Mouse (Mus musculus) embryonic fibroblast, embryonic 13.5 days (primary cell): ENCODE results near the gene Nme8.

Experiments
- CTCF ChIP-seq: IDR thresholded peaks from 2 replicates; pipeline ENCODE4 v1.5.1; 2011; ENCODE audit warnings: mild to moderate bottlenecking, control low read depth, low read length, moderate library complexity, borderline replicate concordance; ENCODE audit not compliant: insufficient read depth
- POLR2A ChIP-seq: IDR thresholded peaks from 2 replicates; pipeline ENCODE4 v1.6.1; 2011; ENCODE audit warnings: low read depth, mild to moderate bottlenecking, control low read depth, low read length, moderate library complexity

DNA sequence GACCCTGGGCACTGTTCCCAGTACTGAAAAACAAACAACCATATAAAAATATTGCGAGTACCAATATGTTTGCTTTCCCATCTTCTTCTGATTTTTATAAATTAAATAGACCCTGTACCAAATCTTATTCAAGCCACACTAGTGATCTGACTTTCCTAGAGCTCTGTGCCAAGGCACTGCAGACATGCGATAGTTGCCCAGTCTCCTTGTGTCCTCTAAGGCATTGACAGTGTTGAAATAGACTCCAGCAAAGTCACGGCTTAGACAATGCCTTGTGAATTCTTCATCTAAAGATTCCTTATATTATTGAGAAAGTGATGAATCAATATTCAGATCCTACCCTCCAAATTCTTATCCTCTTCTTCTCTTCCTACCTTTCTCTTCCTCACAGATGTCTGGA is 23.6 kb downstream of the Nme8 start:
- TF ChIP-seq POLR2A (no peak), CTCF (no peak)
